Mouse (Mus musculus) kidney, postnatal 4 days (tissue): Measurements from ENCODE around the gene Kcnip1.
A peak's percentile ranks its signal among the peaks of the same experiment; 100 is the strongest.

Experiments
- DNase-seq, 2 experiments: peaks; one replicate each; pipeline ENCODE4 v3.0.0; 2021; ENCODE audit warnings: mixed read lengths in 2 of 2

Kcnip1 gene

GRCm38 (mm10) chr11:33980146-33980545, 12.8 kb downstream of the Kcnip1 start:
- DNase-seq, result no peak

GRCm38 (mm10) chr11:33975121-33975520, 17.8 kb downstream of the Kcnip1 start:
- DNase-seq, result peak; percentile 12 to 15

DNA sequence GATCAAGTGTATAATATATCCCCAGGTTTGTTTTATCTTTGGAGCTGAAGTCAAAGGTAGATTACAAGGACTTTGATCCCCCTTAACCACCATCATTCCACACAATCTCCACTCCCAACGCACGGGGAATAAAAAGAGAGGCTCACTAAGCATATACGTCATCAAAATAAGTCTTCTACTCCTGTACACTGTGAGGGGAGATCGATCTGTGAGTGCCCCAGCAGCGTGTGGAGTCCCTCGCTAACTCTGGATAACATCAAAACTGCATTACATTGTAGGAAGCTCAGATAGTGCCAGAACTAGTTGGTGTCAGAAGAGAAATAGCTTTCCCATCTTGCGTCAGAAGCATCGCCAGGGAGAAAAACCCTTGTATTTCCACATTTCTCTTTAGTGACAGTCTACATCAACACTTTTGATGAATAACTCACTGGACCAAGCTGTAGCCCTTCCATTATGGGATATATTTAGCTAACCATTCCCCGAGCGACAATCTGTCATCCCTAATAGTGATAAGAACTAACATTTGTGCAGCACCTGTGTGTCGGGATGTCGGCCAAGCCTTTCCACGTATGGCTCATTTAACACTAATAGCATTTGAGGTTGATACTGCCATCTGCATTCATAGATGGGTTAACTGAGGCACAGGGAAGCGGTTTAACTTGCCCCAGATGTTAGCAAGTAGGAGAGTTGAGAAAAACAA, 18.5 kb downstream of the Kcnip1 start:
- DNase-seq, result no peak

DNA sequence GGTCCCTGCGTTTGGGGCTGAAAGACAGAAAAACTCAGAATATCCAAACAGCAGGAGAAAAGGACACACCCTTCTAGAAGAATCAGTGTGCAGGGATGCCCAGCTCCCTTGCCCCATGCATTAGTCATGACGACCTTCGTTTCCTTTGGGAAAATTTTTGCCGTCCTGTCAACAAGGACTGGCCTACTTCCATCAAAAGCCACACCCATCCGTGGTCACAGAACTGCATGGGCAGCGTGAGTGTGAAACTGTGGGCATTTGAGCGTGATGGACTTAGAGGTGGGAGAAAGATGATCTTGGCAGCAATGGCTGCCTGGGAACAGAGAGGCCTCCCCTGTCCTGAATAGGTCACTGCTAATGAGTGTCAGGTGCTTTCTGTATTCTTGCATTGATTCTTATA, 20.8 kb downstream of the Kcnip1 start:
- DNase-seq, result no peak

DNA sequence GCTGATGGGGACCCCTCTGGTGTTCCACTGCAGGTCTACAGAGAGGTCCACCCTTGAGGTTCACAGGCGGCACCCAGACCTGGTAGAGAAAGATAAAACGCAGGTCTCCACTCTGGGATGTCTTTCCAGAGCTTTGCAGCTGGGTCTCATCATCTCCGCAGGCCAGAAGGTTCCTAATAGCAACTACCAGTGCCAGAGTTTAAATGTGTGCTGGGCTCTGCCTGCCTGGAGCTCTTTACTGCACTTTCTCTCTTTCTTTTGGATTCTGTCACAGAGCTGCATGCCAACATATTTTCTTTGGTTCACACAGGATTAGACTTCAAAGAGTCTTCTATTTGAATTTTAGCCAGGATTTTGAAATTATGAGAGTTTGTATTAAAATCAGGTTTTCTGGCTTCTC, 23.8 kb downstream of the Kcnip1 start:
- DNase-seq, result peak; percentile 23 to 31

DNA sequence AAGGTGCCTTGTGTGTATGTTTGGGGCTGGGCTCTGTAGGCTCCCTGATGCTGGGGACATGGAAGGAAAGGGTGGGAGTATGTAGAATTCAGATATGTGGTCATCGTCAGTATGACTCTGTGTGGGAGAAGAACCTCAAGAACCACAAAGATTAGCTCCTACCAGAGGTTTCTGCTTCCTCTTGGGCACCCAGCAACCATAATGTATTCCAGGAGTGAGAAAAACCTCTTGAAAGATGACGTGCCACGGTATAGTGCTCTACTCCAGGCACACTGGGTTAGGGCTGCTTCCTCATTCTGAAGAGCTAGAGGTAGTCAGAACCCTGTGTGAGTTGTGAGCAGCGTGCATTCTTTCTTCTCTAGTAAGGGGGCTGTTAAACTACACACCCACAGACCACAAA, 25.2 kb downstream of the Kcnip1 start:
- DNase-seq, result no peak

DNA sequence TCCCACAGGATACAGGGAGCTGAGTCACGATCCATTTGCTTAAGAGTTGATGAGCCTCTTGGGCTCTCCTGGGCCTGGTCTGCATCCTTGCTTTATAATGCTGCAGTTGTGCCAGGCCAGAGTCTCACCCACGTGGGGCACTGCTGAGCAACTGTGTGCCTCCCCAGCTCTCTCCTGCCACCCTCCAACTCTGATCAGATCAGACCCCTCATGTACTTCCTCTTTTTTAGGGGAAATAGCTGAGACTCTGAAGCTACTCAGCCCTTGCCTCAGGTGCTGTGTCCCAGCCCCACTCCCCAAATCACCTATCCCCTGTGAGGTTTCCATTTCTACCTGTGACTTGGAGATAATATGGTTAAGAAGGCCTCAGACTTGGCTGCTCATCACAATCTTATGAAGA, 27.6 kb downstream of the Kcnip1 start:
- DNase-seq, result no peak

DNA sequence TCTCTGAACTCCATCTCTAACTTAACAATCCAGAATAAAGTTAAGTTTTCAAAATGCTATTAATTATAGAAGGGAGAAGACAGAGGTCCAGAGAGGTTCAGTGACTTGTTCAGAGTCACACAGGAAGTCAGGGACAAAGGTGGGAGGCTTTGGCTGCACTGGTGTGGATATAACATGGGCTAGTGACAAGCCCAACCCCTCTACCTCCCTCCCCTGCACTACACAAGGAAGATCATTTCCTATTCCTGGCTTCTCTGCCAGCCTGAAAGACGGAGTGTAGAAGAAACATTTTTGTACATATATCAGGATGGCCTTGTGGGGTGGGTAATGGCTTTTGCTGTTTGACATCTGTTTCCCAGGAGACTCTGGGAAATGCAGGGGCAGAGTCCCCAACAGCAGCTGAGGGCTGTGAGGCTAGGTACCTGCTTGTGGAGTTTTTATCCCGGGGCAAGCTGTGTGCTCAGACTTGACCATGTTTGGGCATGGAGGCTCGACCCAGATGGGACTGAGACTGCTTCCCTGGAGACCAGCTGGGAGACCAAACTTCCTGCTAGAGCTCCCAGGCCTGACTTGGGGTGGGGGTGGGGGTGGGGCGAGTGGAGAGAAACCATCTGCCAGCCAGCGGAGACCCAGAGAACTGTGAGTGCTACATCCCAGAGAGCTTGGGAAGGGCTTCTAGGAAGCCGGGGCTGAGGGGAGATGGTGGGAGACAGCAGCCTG, 30.1 kb downstream of the Kcnip1 start, which contains the start of gene Kcnmb1:
Kcnmb1 (plus strand) TSS at position 326 of the 720 bp plus-strand sequence.
- peak; percentile 55 to 71 for DNase-seq

DNA sequence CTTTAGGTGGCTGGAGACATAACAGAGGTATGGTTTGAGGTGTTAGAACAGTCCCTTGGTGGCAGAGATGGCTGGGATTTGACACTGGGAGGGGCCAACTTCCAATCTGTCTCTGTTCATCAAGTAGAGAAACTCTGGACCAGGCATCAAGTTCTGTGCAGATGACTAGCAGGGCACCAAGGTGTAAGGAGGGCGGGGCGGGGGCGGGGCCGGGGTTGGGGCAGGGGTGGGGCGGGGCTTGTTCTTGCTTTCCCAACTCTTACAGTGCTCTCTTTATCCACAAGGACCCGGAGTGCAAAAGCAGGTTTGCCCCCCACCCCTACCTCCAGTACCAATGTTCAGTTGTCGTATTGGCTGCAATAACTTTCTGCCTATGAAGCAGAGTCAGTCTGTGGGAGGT, 30.8 kb downstream of the Kcnip1 start:
- no peak for DNase-seq

DNA sequence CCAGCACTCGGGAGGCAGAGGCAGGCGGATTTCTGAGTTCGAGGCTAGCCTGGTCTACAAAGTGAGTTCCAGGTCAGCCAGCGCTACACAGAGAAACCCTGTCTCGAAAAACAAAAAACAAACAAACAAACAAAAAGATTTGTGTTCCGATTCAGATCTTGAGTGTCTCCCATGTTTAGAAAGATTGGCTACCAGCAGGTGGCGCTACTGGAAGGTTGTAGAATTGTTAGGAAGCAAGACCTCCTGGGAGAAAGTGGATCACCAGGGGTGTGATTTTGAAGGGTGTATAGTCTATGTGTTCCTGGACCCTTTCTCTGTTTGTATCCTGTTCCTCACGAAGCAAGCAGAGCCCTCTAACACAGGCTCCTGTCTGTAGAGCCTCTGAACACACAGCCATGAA, 34.2 kb downstream of the Kcnip1 start:
- peak; percentile 68 to 71 for DNase-seq

- DNase-seq, result no peak
Observed at GRCm38 (mm10) chr11:33957595-33957994, 35.4 kb downstream of the Kcnip1 start.

DNA sequence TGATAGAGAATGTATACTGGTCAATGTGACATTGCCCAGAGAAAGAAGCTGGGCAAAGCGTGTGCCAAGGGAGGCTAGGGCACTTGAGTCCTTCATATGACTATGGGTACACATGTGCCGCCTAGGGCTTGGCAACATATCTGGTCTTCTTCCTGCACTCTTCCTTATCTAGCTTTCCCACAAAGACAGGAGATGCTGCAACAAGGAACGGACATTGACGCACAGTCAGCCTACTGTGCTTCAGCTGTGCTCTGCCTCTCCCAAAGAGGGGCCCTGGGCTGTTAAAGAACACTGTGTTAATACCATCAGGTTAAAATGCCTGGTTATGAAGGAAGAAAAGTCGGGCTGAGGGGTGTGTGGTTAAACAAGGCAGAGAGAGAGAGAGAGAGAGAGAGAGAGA, 36.3 kb downstream of the Kcnip1 start:
- DNase-seq, result no peak

- no peak for DNase-seq
Observed at GRCm38 (mm10) chr11:33955982-33956381, 37.0 kb downstream of the Kcnip1 start.

- DNase-seq, result no peak
Observed at GRCm38 (mm10) chr11:33951684-33952625, 41.0 kb downstream of the Kcnip1 start.

DNA sequence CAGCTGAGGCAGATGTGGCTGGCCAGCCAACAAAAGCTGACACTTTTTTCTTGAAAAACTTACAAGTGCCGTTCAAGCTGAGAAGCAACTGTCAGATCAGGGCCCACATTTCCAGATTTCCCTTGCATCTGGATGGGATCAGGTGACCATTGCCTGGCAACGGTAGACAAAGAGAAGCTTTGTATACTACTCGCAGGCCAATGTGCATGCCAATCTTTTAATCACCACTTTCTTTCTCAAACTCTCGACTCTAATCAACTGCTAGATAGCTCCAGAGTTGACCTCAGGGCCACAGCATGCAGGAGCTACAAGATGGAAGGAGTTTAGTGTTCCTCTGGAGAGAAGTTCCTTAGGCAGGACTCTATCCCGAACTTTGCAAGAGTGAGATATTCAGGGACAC, 41.8 kb downstream of the Kcnip1 start:
- no peak for DNase-seq

- DNase-seq, result no peak
Observed at GRCm38 (mm10) chr11:33946501-33946900, 46.5 kb downstream of the Kcnip1 start.

DNA sequence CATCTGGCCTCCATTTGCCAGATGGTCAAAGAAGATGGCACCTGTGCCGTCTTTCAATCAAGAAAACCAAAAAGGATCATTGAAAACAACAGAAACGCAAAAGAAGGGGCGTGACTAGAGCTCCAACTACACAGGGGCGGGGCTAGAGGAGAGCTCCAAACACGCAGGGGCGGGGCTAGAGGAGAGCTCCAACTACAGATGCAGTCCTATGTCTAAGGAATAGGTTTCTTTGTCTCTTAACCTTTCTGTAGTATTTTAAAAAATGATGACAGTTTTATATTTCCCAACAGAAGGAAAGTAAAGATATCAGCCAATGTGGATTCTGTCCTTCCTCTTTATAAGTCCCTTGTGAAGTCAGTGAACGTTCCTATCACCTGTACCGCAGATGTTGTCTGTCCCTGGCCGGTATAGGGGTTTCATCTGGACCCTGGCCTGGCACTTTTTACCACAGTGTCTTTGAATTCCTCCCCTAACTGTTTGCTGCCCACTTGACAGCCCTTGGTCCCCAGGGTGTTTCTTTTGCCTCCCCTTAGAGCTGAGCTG, 48.1 kb downstream of the Kcnip1 start:
- DNase-seq, result no peak

- DNase-seq, result peak; percentile 54 to 55
Observed at GRCm38 (mm10) chr11:33944067-33944785, 48.7 kb downstream of the Kcnip1 start.

- DNase-seq, result no peak
Observed at GRCm38 (mm10) chr11:33943565-33943964, 49.4 kb downstream of the Kcnip1 start.

DNA sequence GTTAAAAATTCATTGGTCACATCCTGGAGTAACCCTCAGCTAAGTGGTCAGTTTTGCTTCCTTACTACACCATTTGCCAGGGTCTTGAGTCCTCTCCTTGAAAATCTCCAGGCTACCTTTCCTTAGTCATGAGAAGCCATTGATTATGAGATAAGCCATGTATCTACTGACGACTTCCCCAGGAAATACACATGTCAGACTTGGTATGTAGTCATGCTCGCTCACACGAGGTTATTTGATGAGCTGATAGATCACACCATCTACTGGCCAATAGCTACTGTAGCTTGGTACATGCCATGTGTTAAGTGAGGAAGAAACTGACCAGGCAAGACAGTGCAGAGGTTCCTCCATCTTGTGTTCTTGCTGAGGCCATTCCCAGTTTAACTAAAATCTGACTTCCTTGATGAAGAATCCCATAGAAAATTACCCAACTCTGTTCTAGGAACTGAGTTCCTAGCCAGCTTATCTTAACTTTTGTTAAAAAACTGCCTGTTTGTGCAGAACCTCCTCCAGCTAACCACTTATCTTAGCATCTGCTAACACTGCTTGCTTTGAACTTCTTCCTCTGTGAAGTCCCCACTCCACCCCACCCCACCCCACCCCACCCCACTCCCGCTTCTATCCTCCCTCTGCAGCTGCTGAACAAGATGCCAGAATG, 53.4 kb downstream of the Kcnip1 start:
- no peak for DNase-seq

DNA sequence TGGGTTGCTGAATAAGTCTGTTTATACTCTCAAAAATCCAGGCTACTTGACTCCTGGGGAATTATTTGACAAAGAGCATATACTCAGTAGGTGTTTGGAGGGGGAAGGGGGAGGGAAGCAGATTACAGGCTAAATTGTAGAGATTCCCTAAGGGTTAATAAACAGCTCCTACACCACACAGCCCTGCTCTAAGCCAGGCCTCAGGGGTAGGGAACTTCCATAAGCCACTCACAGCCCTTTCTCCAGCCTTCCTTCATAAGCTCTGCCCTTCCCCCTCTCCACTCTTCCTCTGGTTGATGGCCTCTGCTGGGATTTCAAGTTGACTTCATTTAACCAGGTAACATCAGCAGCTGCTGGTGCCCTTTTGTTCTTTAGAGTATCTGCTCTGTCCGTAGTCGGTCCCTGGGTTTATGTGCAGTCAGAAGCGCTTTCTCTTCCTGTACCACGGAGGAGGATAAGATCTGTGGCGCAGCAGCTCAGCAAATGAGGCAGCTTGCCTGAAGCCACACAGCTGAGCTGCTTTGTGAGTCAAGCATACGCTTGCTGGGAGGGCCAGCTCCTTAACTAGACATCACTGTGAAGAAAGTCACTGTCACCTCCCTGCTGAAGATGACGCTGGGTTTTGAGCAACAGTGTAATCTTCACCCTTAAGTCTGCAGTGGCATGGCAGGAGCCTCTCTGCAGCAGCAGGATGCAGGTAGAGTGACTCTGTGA, 54.2 kb downstream of the Kcnip1 start:
- no peak for DNase-seq
